Mouse (Mus musculus) erythroid progenitor cell, adult 5-6 weeks (primary cell): Measurements from ENCODE around the gene Mcm9. TPM values are rescaled to one million over a fixed set of nuclear protein-coding genes. Genes with fewer than 3 reads are reported as not detected.
A peak's percentile ranks its signal among the peaks of the same experiment; 100 is the strongest.
"Not testable (repeated sequence)": the region's sequence is repeated elsewhere in the genome, so short reads cannot be mapped to it uniquely, and the experiment has no call there.

Source experiments
- ATAC-seq: replicated peaks from 2 replicates; pipeline ENCODE4 v1.8.0; 2016; ENCODE audit warnings: moderate number of reproducible peaks, mild to moderate bottlenecking, moderate TSS enrichment, inconsistent platforms; ENCODE audit not compliant: poor library complexity, low FRiP score, severe bottlenecking
- total RNA-seq, 2 experiments: library from RNA; stranded (forward) in 1 of 2; stranded (reverse) in 1 of 2; fragments of 150-400 nt in 1 of 2; fragments of 186-747, 209-891 nt in 1 of 2; gene quantifications; 2 replicates each; pipeline versions ENCODE4 v1.2.3 to v1.2.4; 2015 to 2017; ENCODE audit warnings: low replicate concordance in 2 of 2

Mcm9 gene
- total RNA-seq (2015; ENCODE audit: low replicate concordance) (25.6 and 34.0 TPM in 2 replicates), total RNA-seq (2017; ENCODE audit: low replicate concordance) (30.4 and 36.6 TPM in 2 replicates)

DNA sequence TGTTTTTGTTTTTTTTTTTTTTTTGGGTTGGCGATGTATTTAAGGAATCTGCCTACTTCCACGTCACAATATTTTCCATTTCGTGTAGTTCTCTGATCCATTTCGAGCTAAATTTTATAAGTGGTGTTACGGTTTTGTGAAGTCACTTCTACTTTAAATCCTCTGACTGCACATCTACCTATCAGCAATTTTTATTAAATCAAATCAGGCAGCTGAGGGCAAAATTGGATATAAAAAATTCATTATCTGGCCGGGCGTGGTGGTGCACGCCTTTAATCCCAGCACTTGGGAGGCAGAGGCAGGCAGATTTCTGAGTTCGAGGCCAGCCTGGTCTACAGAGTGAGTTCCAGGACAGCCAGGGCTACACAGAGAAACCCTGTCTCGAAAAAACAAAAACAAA, at the start of gene Mcm9:
Mcm9 (minus strand) TSS at position 101 of the 400 bp plus-strand sequence.
- not testable (repeated sequence) for ATAC-seq

DNA sequence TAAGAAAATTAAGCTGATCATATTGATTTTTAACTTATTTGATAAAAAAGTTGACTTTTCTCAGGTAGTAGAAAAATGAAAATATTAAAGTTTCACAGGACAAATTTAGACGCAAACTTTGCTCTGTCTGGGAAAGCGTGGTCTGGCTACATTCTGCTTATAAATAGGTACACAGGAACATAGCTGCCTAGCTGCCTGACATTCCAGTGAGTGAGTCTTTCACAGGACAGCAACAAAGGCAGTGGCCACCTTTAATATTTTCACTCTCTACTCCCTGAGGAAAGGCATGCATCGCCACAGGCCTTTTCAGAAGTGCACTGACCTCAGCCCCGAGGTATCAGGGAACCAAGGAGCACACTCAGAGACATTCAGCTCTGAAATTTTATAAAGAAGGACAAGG, 31.5 kb upstream of the Mcm9 start:
- no peak for ATAC-seq

DNA sequence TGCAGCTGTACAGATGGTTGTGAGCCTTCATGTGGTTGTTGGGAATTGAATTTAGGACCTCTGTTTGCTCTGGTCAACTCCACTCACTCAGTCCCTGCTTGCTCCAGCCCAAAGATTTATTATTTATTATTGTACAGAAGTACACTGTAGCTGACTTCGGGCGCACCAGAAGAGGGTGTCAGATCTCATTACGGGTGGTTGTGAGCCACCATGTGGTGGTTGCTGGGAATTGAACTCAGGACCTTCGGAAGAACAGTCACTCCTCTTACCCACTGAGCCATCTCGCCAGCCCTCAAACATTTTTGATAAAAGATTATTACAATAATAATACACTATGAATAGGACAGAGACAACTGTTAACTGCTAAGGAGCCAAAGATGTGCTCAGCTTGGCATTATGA, 24.0 kb upstream of the Mcm9 start:
- ATAC-seq, result not testable (repeated sequence)

DNA sequence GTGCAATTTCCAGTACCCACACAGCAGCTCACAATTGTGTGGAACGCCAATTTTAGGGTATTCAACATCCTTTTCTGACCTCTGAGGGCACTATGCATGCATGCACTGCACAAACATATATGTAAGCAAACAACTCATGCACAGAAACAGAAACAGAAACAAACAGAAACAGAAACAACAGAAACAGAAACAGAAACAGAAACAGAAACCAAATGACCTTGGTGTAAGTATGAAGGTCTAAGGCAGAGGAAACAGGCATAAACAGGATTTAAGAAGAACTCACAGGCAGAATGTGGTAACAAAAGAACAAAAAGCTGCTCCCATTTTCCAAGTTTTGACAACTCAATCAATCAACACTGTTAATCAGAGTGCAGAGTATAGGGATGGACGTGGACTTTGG, 20.4 kb upstream of the Mcm9 start:
- ATAC-seq, result no peak

DNA sequence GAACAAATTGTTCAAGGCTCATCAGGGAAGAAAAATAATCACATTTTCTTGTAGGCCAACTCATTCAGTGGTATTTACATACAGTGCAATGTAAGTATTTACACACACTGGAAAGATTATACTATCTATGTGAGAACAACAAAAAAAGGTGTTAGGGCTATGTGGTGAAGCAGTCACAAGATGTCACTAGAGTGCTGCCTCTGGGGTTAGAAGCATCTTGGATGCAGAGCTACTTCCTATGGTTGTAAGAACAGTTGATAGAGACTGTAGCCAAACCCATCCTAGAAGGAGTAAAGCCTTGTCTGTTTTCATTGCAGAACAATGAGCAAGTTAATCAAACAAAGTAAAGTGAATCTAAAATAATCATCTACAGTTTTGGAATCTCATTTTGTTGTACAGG, 11.3 kb upstream of the Mcm9 start:
- no peak for ATAC-seq

DNA sequence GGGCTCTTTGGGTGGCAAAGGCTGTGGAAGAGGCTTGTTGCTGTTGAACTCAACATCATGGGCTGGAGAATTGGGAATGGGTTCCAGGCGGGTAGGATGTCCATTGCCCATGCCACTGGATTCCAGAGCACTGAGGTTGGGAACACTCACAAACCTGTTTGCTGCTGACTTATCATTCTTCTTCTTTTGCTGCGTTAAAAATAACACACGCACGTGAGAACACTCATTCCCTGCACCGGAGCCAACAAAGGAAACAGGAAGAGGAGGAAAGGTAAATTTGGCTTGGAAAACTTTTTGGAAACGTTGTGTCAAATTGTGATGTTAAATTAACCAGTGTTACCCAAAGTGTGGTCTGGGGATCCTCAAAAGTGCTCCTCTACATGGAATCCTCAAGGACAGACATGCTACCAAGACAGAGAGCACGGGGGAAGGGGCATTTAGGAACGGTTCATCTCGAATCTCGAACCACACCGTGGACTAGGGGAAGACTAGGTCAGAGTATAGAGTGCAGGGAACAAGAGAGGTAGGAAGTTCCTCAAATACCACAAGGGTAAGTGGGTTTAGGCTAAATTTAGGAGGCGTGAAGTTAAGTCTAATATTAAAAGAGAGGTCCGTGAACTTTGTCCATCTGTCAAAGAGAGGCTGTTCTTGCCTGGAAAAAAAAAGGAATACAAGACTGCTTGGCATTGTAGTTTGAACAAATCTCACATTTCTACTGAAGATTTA, 5.2 kb upstream of the Mcm9 start:
- no peak for ATAC-seq

DNA sequence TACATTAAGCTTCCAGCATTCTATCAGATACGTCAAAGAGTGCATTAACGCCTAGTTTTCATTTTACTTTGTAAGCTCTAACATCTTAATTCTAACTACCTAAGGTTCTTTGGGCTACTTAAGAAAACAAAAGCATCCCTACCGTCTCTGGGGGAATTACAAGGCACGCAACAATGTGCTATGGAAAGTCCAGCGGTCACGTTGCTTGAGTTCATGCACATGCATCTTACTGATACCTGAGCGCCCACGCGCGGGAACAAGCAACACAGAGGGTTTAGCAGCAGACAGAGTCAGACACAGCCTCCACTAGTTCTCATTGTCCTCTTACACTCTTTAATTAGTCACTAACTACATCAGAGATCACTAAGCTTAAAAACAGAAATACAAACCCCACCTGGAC, 3.9 kb upstream of the Mcm9 start:
- ATAC-seq, result no peak

DNA sequence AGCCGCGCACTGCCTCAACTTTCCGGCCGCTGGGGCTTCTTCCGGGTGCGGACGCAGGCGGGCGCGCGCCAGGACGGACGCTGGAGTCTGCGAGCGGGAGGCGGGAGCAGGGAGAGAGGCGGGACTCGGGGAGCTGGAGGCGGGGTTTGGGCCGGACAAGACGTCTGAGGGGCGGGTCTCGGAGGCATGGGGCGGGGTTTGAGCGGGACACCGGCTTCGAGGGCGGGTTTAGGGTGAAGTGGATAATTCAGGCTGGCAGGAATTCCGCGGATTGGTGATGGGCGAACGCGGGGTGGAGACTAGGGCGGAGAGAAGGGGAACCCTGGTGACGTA, 355 bp downstream of the Mcm9 start:
- peak; percentile 97 for ATAC-seq

DNA sequence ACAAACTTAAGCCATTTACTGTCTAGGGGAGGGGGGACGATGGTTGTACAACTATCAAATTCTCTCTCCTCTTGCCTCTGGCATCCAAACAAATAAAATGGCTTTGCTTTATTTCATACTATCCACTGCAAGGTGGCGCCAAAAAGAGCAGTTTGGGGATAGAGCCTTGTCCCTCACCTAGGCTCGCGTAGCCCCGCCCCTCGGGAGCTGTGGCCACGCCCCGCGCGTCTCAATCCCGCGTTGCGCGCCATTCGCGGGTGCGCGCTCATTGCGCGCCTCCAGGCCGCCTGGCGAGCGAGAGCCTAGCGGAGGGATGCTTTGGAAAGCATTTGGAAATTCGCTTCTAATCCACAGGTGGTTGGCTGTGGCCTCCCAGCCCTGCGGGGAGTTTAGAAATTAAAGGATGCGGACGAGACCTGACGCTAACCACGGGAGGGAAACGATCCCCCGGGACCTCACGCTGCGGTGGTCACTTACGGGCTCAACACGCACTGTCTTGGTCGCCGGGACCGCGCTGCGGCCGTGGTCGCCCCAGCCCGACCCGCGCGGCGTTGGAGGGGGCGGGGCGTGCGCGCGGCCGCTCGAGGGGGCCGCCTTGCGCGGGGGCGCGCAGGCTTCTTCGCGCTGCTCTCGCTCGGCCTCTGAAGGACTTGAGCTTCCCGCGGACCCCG, 857 bp downstream of the Mcm9 start:
- peak; percentile 90 for ATAC-seq

DNA sequence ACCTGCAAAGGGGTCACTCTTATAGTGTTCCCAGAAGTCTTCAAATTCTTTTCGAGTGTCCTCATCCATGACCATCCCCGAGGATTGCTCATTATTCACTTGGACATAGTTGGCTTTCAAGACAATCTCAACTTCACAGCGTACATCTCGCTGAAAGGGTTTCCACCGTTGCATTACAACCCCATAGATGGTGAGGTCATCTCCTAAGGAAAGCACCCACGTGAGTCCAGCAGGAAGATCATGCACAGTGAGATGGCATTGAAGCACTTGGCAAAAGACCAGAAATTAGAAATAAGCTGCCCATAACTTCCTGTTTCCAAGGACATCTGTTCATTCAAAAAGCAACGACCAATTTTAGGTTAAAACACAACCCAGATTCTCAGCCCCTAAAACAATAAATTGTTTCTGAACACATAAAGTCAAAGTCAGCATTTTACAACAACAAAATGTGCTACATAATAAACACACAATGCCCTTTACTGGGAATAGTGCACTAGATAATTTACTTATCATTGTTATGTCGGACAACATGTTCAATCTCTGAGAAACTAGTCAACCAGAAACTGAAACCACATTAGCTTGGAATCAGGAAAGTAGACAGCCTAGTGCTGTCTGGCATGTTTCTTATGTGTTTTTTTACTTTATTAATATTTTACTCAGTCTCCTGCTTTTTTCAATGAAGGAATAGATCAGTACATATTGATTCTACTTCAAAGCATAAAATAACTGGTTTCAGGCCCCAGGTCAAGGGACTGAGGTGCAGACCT, 14.2 kb downstream of the Mcm9 start:
- ATAC-seq, result no peak

DNA sequence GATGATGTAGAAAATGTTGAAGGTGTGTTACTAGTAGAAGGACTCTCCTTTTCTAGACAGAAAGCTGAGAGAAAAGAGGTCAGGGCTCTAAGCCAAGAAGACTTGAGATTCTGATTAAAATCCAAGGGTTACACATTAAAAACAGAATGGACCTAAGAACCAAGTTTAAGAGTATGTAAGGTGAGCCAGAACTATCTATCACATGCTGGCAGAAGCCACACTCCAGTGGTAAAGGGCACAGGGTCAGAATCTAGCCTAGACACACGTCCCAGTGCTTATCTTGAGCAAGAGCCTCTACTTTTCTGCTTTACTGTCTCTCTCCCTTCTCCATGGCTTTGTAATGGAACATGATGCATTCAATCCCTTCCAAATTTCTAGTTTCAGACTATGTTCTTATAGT, 16.3 kb downstream of the Mcm9 start:
- ATAC-seq, result no peak

DNA sequence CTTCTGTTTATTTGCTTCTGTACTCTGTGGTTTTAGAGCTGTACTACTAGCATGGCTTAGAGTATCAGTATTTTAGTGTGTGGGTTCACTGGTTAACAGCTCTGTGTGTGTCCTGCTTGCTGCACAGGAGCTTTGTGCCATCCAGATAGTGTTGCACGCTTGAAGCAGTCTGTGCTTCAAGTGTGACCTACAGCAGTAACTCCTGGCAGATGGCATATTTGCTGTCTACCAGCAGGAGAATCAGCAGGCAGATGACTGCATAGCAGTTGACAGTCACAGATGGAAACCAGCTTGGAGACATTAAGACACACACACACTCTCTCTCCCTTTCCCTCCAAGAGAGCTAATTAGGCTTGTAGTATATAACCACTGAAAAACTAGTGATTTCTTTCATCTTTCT, 18.1 kb downstream of the Mcm9 start:
- ATAC-seq, result no peak

DNA sequence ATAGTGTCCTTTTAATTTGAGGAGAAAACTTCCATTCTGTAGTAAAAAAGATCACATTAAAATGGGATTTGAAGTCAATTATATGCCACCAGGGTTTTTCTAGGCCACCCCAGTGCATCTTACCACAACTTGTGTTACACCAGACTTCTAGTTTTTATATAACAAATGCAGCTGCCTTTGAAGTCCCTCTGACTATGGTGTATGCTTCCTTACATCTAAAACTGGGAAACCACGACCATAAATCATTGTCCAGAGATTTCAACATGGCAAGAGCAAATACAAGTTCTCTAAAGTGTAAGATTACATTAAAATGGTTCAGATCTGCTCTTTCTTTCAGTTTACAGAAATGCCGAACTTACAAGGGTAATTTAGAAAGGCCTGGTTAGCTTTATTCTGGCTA, 22.0 kb downstream of the Mcm9 start:
- ATAC-seq, result no peak

DNA sequence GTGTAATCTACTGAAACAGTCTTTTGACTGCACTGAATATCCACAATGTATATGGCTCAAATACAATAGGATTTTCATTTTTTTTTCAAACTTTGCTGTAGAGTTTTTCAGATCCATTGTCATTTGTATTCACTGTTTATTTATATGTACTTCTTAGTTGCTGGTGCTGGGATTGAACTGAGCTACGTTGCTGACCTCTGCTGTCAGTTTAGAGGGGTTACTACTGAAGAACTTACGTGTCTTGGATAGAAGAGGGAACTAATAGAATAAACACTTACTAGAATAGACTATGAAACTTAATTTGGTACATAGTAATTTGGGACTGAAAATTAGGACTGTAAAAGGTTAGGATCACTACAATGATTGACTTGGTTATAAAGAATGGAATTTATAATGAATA, 24.9 kb downstream of the Mcm9 start:
- ATAC-seq, result no peak

DNA sequence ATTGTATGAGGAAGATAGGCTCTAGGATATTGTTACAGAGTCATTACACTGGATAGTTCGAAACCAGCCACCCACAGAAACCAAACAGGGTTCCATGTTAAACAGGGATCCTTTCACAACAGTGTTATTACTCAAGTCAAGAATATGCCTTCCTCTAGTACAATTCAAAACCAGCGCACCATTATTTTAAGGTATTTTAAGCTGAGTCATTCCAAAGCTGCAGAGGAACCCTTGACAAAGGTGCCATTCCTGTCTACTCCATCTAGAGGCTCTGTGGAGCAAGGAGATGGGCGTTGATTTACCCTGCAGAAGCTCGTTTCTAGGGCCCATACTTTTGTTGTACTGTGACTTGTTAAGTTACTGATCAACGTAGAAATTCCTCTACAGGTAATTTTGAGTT, 31.4 kb downstream of the Mcm9 start:
- peak; percentile 75 for ATAC-seq

DNA sequence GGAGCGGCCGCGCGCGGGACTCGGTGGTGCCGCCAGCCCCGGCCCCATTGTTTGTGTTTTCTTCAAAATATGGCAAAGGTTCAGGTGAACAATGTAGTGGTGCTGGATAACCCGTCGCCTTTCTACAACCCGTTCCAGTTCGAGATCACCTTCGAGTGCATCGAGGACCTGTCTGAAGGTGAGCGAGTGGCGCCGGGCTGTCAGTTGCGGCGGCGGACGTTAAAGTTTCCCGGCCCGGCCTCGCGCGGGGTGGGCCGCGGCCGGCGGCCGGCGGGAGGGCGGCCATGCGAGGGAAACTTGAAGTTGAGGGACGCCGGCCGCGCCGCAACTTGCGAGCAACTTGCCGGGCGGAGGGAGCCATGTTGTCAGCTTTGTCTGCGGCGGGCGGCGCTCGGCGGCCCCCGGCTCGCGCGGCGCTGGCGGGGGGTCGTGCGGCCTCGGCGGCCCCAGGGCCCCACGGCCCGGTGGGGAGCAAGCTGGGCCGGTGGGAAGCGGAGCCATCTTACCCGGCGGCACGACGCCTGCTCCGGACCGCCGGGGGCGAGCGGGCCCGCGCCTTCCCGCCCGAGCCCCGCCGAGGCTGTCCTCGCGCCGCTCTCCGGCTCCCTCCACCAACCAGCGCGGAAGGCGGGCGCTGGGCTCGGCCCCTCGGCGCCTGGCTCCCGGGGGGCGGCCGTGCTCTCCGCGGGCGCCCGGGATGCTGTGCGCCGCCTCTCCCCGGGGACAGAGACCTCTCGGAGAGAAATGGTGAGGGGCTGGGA, 32.9 kb downstream of the Mcm9 start:
- ATAC-seq, result peak; percentile 40

DNA sequence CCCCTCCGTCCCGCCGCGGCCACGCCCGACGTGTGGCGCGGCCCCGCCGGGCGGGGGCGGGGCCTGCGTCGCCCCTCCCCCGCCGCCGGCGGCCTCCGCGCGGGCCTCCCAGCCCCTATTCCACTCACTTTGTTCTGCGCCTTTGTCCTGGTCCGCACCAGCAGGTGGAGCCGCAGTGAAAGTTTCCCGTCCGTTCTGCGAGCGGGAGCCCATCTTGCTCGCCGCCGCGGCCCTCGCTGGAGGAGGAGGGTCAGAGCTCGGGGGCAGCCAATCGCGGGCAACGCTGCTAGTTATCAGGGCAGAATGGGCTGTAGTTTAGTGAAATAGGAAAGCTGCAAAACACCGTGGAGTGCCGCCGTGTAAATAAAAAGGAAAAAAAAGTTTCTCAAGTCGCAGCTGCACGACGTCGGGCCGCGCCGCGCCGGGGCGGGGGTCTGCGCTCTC, 33.5 kb downstream of the Mcm9 start, which contains the start of gene Asf1a:
Asf1a (plus strand) TSS at position 81 of the 444 bp plus-strand sequence.
- peak; percentile 94 for ATAC-seq

DNA sequence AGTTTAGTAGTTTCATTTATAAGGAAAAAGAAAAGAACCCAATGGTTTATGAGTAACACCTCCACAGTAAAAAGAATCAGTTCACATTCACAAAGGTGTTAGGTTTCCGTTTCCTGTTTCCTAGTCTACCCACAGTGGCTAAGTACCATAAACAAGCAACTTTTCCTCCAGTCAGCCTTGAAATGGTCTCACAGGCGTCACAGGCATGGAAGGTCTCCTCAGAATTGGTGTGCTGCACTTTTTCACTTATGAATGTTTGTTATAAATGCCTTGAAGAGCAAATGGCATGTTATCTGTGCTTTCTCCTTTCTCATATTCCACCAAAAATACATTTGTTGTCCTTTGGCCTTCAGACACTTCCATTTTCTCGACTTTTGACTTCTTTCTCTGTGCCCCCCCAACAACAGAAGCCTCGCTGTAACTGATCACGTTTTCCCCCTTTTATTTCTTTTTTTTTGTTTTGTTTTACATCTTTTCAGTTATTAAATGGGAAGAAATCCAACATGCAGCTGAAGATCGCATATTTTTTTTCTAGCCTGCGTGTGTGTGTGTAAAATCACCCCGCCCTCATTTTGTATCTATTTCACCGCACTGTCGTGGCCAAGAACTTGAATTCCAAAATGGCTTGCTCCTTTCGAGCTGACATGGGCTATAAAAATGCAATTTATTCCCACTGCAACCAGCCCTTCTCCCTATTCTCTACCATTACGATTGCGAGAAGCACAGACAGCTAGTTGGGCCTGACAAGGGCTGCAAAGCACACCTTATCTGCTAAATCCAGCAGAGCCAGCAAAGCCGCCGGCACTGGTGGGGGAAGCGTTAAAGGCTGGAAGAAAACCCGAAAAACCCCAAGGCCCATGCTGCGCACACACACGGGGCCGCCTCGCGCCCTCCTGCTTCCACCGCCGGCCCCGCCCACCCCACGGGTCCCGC, 34.2 kb downstream of the Mcm9 start:
- ATAC-seq, result no peak

DNA sequence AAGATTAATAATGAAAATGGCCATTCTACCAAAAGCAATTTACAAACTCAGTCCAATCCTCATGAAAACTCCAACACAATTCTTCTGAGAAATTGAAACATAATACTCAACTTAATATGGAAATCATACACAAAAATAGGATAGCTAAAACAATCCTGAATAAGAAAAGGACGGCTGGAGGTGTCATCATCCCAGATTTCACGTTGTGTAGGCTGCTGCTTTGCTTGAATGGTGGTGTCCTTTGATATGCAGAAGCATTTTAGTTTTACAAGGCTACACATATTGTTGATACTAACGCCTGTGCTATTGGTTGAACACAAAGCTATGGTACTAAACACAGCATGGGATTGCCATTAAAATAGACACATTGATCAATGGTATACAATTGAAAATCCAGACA, 44.5 kb downstream of the Mcm9 start:
- no peak for ATAC-seq
